Mouse (Mus musculus) spleen, postnatal 4 days (tissue): ENCODE data around the gene Faap24.

Experiments
- DNase-seq, 2 experiments: peaks; one replicate each; pipeline ENCODE4 v3.0.0; 2022; ENCODE audit warnings: low spot score in 2 of 2

The Faap24 gene

GRCm38 (mm10) chr7:35365161-35365910 lies 31.3 kb downstream of the Faap24 start:
- DNase-seq: no peak

DNA sequence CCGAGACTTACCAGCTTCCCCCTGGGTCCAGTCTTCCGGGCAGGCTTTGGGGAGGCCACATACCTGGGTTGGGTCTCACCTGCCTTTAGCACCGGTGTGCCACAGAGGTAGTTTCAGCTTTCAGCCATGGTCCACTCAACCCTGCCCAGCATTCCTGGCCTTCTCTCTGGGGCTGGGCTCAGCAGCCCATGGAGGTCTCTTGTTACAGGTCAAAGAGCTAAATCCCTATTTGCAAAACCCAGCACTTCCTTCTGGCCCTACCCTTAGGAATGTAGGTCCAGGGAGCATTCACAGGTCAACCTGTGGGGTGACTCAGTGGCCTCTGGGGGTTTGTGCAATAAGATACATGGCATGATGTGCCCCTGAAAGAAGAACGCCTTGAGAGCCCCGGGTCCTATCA lies 33.8 kb downstream of the Faap24 start:
- no peak for DNase-seq

- no peak for DNase-seq
Observed at GRCm38 (mm10) chr7:35362253-35362652, 34.4 kb downstream of the Faap24 start.

DNA sequence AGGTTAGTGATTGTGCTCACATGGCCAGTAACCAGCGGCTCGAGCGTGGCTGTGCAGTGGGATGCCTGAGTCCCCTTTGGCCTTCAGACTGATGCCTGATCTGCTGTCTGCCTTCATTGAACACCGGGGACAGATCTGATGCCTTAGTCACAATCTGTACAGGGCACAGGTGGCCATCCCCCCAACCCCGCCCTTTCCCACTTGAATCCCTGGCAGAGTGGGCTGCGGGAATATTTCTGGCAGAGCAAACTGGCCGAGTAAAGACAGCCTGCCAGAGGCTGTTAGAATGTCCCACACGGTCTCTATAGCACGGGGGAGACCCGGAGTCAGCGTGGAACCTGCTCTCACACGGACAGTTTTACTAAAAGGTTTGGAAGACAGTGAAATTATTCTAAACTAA lies 39.0 kb downstream of the Faap24 start:
- no peak for DNase-seq

DNA sequence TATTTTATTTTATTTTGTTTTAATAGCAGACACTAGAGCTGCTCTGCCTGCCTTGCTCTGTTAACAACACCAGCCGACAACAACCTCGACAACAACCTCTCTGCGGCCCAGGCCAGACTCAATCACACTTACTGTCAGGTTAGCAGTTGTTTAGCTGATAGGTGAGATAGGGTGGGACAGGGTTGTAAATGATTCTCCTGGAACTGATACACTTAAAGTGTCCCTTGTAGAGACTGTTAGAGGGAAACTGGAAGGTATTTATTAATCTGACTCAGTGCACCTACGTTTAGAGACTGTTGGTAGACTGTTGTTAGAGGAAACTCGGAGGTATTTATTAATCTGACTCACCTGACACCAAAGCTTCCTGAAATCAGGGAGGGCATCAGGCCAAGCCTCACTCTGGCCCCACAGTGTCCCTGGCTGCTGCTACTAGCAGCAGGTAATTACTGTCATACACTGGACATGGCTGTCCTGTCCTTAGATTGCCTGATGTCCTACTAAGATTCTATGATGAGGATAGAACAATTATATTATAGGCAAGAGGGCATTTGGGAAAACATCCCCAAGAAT lies 41.2 kb downstream of the Faap24 start:
- DNase-seq: no peak

- DNase-seq: no peak
Observed at GRCm38 (mm10) chr7:35353306-35353705, 43.3 kb downstream of the Faap24 start.

- no peak for DNase-seq
Observed at GRCm38 (mm10) chr7:35351155-35351554, 45.5 kb downstream of the Faap24 start.

GRCm38 (mm10) chr7:35349886-35350684 lies 46.6 kb downstream of the Faap24 start:
- no peak for DNase-seq

DNA sequence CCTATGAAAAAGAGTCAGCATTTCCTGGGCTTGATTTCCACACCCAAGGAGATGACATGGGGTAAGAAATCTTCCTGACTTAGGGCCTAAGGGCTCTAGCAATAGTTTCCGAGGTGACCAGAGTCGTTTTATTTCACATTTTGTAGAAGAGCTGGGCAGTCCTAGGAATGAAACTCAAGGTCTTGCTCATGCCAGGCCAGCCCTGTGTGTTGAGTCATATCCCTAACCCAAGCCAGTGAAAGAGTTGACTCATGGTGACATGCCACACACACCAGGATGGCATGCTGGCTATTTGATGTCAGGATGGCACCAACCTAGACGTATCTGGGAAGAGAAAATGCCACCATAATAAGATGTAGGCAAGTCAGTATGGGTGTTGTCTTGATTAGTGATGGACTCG lies 47.6 kb downstream of the Faap24 start:
- no peak for DNase-seq

DNA sequence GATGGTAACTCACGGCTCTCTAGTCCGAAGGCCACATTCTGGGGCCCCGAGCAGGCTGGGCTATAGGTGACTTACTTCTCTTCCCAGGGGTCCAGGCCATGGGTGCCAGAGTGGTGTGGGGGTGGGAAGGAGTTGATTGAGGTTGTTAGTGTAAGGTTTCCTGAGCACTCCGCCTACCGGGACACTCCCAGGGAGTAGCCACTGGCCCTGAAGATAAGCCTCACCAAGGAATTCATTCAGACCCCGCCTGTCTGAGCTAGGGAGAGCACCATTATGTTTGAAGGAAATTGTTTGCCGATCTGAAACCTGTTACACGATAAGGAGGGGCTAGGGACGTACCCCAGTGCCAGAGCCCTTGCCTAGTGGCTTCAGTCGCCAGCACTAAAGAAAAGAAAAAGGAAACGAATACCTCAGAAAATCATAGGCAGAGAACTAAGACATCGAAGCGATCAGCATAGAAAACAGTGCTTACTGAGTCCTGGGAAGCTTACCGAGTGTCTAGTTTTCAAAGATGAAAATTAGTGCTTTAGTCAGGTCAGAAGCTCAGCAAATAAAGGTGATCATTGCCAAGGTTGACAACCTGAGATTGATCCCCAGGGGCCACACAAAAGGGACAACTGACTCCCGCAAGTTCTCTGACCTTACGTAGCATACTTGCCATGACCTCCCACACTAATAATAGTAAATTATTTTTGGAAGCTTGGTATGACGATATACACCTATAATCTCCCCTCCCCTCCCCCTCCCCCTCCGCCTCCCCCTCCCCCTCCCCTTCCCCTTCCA lies 48.5 kb downstream of the Faap24 start:
- DNase-seq: no peak

GRCm38 (mm10) chr7:35344785-35345330 lies 51.8 kb downstream of the Faap24 start:
- no peak for DNase-seq

DNA sequence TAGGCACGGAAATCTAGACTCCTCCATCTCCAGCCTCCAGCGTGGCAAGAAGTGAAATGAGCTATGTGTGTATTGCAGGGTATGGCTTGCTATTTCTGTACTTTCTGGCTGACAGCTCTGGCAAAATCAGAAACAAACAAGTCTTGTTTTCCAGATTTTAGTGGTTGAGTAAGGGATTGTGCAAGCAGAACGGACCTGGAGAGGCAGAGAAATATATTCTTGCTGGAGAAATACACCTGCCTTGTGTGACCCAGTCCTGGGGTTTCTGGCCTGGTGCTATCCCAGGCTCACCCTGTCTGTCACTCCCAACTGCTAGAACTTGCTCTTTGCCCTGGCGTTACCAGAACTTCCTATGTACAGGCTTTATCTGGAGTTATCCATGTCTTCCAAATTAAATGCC lies 54.1 kb downstream of the Faap24 start:
- DNase-seq: no peak
